10 mouse cellular contexts compared by ENCODE assay signal in genomic region chr6:22795291-22795860, GRCm38 (mm10).
DNase-seq lines count a peak whose midpoint lies in the region; ATAC-seq lines count a peak whose summit lies in the region.
"Had no signal": no experiment of that assay in that cellular context is flagged by ENCODE, and none has a peak within 500 bp of the region (broad histone marks: within the 10 kb centered on the region; RNA-seq: fewer than 3 reads in every experiment).

No protein-coding gene starts in this region.

- WGBS in embryonic facial prominence, embryonic 14.5 days: 38% methylated on average over 6 of the region's 6 CpGs
- 32% methylated on average over 6 of the region's 6 CpGs for WGBS in hindbrain, embryonic 13.5 days
- WGBS in midbrain, embryonic 16.5 days: 9% methylated on average over 6 of the region's 6 CpGs
- 69% methylated on average over 6 of the region's 6 CpGs for WGBS in kidney, embryonic 15.5 days

- H3K27me3 ChIP-seq in embryonic facial prominence, embryonic 14.5 days (replicated peaks; ENCODE audit: control insufficient read depth, insufficient read depth, low read length): no peaks in the 10 kb centered on the region
- no peaks in the 10 kb centered on the region for H3K27me3 ChIP-seq in hindbrain, embryonic 13.5 days
- no peaks in the 10 kb centered on the region for H3K27me3 ChIP-seq in midbrain, embryonic 16.5 days (ENCODE audit: control insufficient read depth, insufficient read depth, low read depth, low read length)
- no peaks in the 10 kb centered on the region for H3K27me3 ChIP-seq in kidney, embryonic 15.5 days

- H3K9me3 ChIP-seq in embryonic facial prominence, embryonic 14.5 days (ENCODE audit: control insufficient read depth, low read length): no peaks in the 10 kb centered on the region
- H3K9me3 ChIP-seq in hindbrain, embryonic 13.5 days: no peaks in the 10 kb centered on the region
- H3K9me3 ChIP-seq in midbrain, embryonic 16.5 days (replicated peaks; ENCODE audit: control insufficient read depth, low read length, poor library complexity, severe bottlenecking): no peaks in the 10 kb centered on the region
- H3K9me3 ChIP-seq in kidney, embryonic 15.5 days (replicated peaks): no peaks in the 10 kb centered on the region

- no peak overlapping the region for H3K9ac ChIP-seq in embryonic facial prominence, embryonic 14.5 days (ENCODE audit: low read depth, low read length)
- no peak overlapping the region for H3K9ac ChIP-seq in hindbrain, embryonic 13.5 days
- H3K9ac ChIP-seq in midbrain, embryonic 16.5 days (ENCODE audit: low read depth, low read length): 0 out of 2 replicates have a peak overlapping the region, but pooled peaks have one; percentile 14
- no peak overlapping the region for H3K9ac ChIP-seq in kidney, embryonic 15.5 days
- H3K9ac ChIP-seq: liver, embryonic 14.5 days had no signal

- 0 out of 2 replicates have a peak overlapping the region, but pooled peaks have one; percentile 3 for H3K27ac ChIP-seq in embryonic facial prominence, embryonic 14.5 days (replicated peaks; ENCODE audit: low read depth, low read length)
- peak overlapping the region; percentile 87 for H3K27ac ChIP-seq in hindbrain, embryonic 13.5 days
- H3K27ac ChIP-seq in midbrain, embryonic 16.5 days (ENCODE audit: low read length): peak overlapping the region; percentile 78
- H3K27ac ChIP-seq in kidney, embryonic 15.5 days: no peak overlapping the region
- H3K27ac ChIP-seq: liver, embryonic 14.5 days had no signal

- no peak overlapping the region for H3K4me3 ChIP-seq in embryonic facial prominence, embryonic 14.5 days (ENCODE audit: low read depth, low read length)
- H3K4me3 ChIP-seq in hindbrain, embryonic 13.5 days: no peak overlapping the region
- H3K4me3 ChIP-seq in midbrain, embryonic 16.5 days (ENCODE audit: low read depth, low read length): no peak overlapping the region
- no peak overlapping the region for H3K4me3 ChIP-seq in kidney, embryonic 15.5 days (replicated peaks)

- ATAC-seq in embryonic facial prominence, embryonic 14.5 days (ENCODE audit: low read depth): peak; percentile 51; the same call in 1 of the 2 replicates
- 0 out of 2 replicates have a peak, but pooled peaks have one; percentile 12 for ATAC-seq in hindbrain, embryonic 13.5 days (ENCODE audit: low FRiP score)
- ATAC-seq in midbrain, embryonic 16.5 days: peak; percentile 52
- no peak for ATAC-seq in kidney, embryonic 15.5 days (replicated peaks; ENCODE audit: low FRiP score)

- H3K4me1 ChIP-seq in embryonic facial prominence, embryonic 14.5 days (ENCODE audit: control insufficient read depth, insufficient read depth, low read length): peaks cover 12% of the 10 kb centered on the region
- peaks cover 23% of the 10 kb centered on the region for H3K4me1 ChIP-seq in hindbrain, embryonic 13.5 days (replicated peaks)
- H3K4me1 ChIP-seq in midbrain, embryonic 16.5 days (ENCODE audit: control insufficient read depth, insufficient read depth, low read length): peaks cover 18% of the 10 kb centered on the region
- H3K4me1 ChIP-seq in kidney, embryonic 15.5 days: no peaks in the 10 kb centered on the region

- no peaks in the 10 kb centered on the region for H3K36me3 ChIP-seq in embryonic facial prominence, embryonic 14.5 days (ENCODE audit: control insufficient read depth, insufficient read depth, low read length)
- H3K36me3 ChIP-seq in hindbrain, embryonic 13.5 days: no peaks in the 10 kb centered on the region
- H3K36me3 ChIP-seq in midbrain, embryonic 16.5 days (ENCODE audit: control insufficient read depth, insufficient read depth, low read length): no peaks in the 10 kb centered on the region
- no peaks in the 10 kb centered on the region for H3K36me3 ChIP-seq in kidney, embryonic 15.5 days

- DNase-seq in layer of hippocampus, postnatal 10 days (ENCODE audit: low spot score in 2 of 2): peak; percentile 8 to 17
- no peak for DNase-seq in layer of hippocampus, adult 8-10 months (ENCODE audit: low spot score in 2 of 2)
- peak; percentile 61 for DNase-seq in embryonic facial prominence, embryonic 14.5 days (ENCODE audit: low spot score)
- no peak for DNase-seq in frontal cortex, adult 2 months (ENCODE audit: extremely low spot score in 1 of 2, low spot score in 1 of 2)
- DNase-seq in lung, postnatal 36 days: no peak
- DNase-seq: gastrocnemius, postnatal 10 days had no signal

- no peak overlapping the region for H3K4me2 ChIP-seq in embryonic facial prominence, embryonic 14.5 days (ENCODE audit: low read depth, low read length)
- H3K4me2 ChIP-seq in hindbrain, embryonic 13.5 days: no peak overlapping the region
- H3K4me2 ChIP-seq in midbrain, embryonic 16.5 days (ENCODE audit: low read length): no peak overlapping the region
- H3K4me2 ChIP-seq in kidney, embryonic 15.5 days: no peak overlapping the region

Comparison
In these comparisons a context has a peak if more than half of its experiments do, and no peak if none do; other contexts are left out.
1. DNase-seq: peak in layer of hippocampus, postnatal 10 days (2 of 2) and embryonic facial prominence, embryonic 14.5 days (single experiment); none in layer of hippocampus, adult 8-10 months (0 of 2), frontal cortex, adult 2 months (0 of 2) and lung, postnatal 36 days (single experiment).